Mouse (Mus musculus): ENCODE measurements around the gene Mtss1l. TPM values are rescaled to one million over a fixed set of nuclear protein-coding genes. Genes with fewer than 3 reads are reported as not detected.

The Mtss1l gene
- total and polyA plus RNA-seq, 3 experiments, result 0.64 to 0.66 TPM; not detected in 1

GRCm38 (mm10) chr8:110761185-110761584 is 39.9 kb downstream of the Mtss1l start:
- H3K4me1 ChIP-seq (ENCODE audit: control insufficient read depth in 1 of 2, insufficient read depth in 2 of 2), result no peaks in the 10 kb centered on the region
- no peak overlapping the region for H3K4me2 ChIP-seq (ENCODE audit: insufficient read depth, low read depth, poor library complexity, severe bottlenecking)
- H3K9me3 ChIP-seq (replicated peaks; ENCODE audit: low read length), result no peaks in the 10 kb centered on the region
- no peak overlapping the region for H3K27ac ChIP-seq (ENCODE audit: insufficient read depth, low read depth)
- TF ChIP-seq TCF12 (IDR thresholded peaks at IDR 0.05; ENCODE audit: low read depth, low read length) (no peak), MAFK (IDR thresholded peaks at IDR 0.05; ENCODE audit: insufficient replicate concordance, low read length) (no peak), SIN3A (IDR thresholded peaks at IDR 0.05; ENCODE audit: low read length) (no peak), JUN (IDR thresholded peaks at IDR 0.05; ENCODE audit: insufficient read depth, low read depth, low read length) (no peak), USF1 (IDR thresholded peaks at IDR 0.05; ENCODE audit: low read depth, low read length) (no peak), CHD2 (IDR thresholded peaks at IDR 0.05; ENCODE audit: low read length) (no peak), USF2 (conservative IDR thresholded peaks at IDR 0.05; ENCODE audit: low read depth, low read length) (no peak), CTCF (conservative IDR thresholded peaks at IDR 0.05 in 1 of 2, IDR thresholded peaks at IDR 0.05 in 1 of 2; ENCODE audit: low read depth in 2 of 2, low read length in 2 of 2) (no peak), JUND (conservative IDR thresholded peaks at IDR 0.05; ENCODE audit: low read depth, low read length) (no peak), ELF1 (IDR thresholded peaks at IDR 0.05; ENCODE audit: low read depth, low read length) (no peak), POLR2AphosphoS2 (IDR thresholded peaks at IDR 0.05; ENCODE audit: low read depth, low read length) (no peak), MEF2A (IDR thresholded peaks at IDR 0.05; ENCODE audit: borderline replicate concordance, low read depth, low read length) (no peak), RCOR1 (conservative IDR thresholded peaks at IDR 0.05; ENCODE audit: low read depth, low read length) (no peak), RAD21 (IDR thresholded peaks at IDR 0.05; ENCODE audit: low read depth, low read length) (no peak), IRF4 (IDR thresholded peaks at IDR 0.05; ENCODE audit: low read depth, low read length) (no peak), MYC (IDR thresholded peaks at IDR 0.05; ENCODE audit: low read depth, low read length) (no peak)
- no peaks in the 10 kb centered on the region for H3K36me3 ChIP-seq (replicated peaks in 1 of 2; ENCODE audit: control insufficient read depth in 1 of 2, insufficient read depth in 1 of 2, low read length in 1 of 2)
- H3K27me3 ChIP-seq (replicated peaks), result no peaks in the 10 kb centered on the region
- dilution Hi-C loops (cut with MboI; ENCODE audit: extremely low pct_ligation_motif_present, extremely low pct_unique_long_range_greater_than_20kb, low sequenced_read_pairs), result no loop called here
- in situ Hi-C loops (cut with MboI; ENCODE audit: low pct_ligation_motif_present, low pct_unique_long_range_greater_than_20kb, low sequenced_read_pairs), result loop anchor here (10.0 kb wide), 1 partner anchor 54 kb away; no protein-coding TSS in a partner anchor
- no peak overlapping the region for H3K4me3 ChIP-seq (replicated peaks in 1 of 3; ENCODE audit: low read depth in 2 of 3, low read length in 2 of 3, poor library complexity in 1 of 3)
- no peaks in the 10 kb centered on the region for H3K79me2 ChIP-seq (replicated peaks; ENCODE audit: control insufficient read depth, extremely low read depth, insufficient read depth, poor library complexity, severe bottlenecking)
- no peak for DNase-seq (ENCODE audit: extremely low read depth)
- no peak overlapping the region for H3K9ac ChIP-seq (ENCODE audit: insufficient read depth, low read depth)

- in situ Hi-C loops (cut with MboI; ENCODE audit: low pct_ligation_motif_present, low pct_unique_long_range_greater_than_20kb, low sequenced_read_pairs), result loop anchor here (10.0 kb wide), 1 partner anchor 53 kb away; no protein-coding TSS in a partner anchor
- H3K27ac ChIP-seq (ENCODE audit: insufficient read depth, low read depth), result no peak overlapping the region
- DNase-seq (ENCODE audit: extremely low read depth), result no peak
- no peak overlapping the region for H3K9ac ChIP-seq (ENCODE audit: insufficient read depth, low read depth)
- no peaks in the 10 kb centered on the region for H3K36me3 ChIP-seq (replicated peaks in 1 of 2; ENCODE audit: control insufficient read depth in 1 of 2, insufficient read depth in 1 of 2, low read length in 1 of 2)
- H3K9me3 ChIP-seq (replicated peaks; ENCODE audit: low read length), result no peaks in the 10 kb centered on the region
- H3K4me1 ChIP-seq (ENCODE audit: control insufficient read depth in 1 of 2, insufficient read depth in 2 of 2), result no peaks in the 10 kb centered on the region
- no peaks in the 10 kb centered on the region for H3K79me2 ChIP-seq (replicated peaks; ENCODE audit: control insufficient read depth, extremely low read depth, insufficient read depth, poor library complexity, severe bottlenecking)
- no peaks in the 10 kb centered on the region for H3K27me3 ChIP-seq (replicated peaks)
- peak; percentile 47 for TF ChIP-seq SMC3 (IDR thresholded peaks at IDR 0.05; ENCODE audit: low read depth, low read length)
- no peak for TF ChIP-seq EP300 (IDR thresholded peaks at IDR 0.05; ENCODE audit: low read length)
- TF ChIP-seq CTCF (conservative IDR thresholded peaks at IDR 0.05 in 1 of 2, IDR thresholded peaks at IDR 0.05 in 1 of 2; ENCODE audit: low read depth in 2 of 2, low read length in 2 of 2), result peak in 1 of 2 experiments; percentile 58; a peak in 2 of 4 replicates
- peak; percentile 62 for TF ChIP-seq RAD21 (IDR thresholded peaks at IDR 0.05; ENCODE audit: low read depth, low read length)
- H3K4me2 ChIP-seq (ENCODE audit: insufficient read depth, low read depth, poor library complexity, severe bottlenecking), result no peak overlapping the region
- H3K4me3 ChIP-seq (replicated peaks in 1 of 3; ENCODE audit: low read depth in 2 of 3, low read length in 2 of 3, poor library complexity in 1 of 3), result no peak overlapping the region
- dilution Hi-C loops (cut with MboI; ENCODE audit: extremely low pct_ligation_motif_present, extremely low pct_unique_long_range_greater_than_20kb, low sequenced_read_pairs), result no loop called here
These were observed 40.7 kb downstream of the Mtss1l start for GRCm38 (mm10) chr8:110761988-110762387.

All from CH12.LX (cell line).